Comparison of ENCODE assay signal across 8 mouse cellular contexts in genomic region chr3:36060096-36060850, GRCm38 (mm10).
DNase-seq lines count a peak whose midpoint lies in the region.

No protein-coding gene starts in this region.

- peak; percentile 45 to 64 for DNase-seq in CD8-positive naive resting alpha-beta T cell, adult 2 months (ENCODE audit: low read depth in 2 of 2, low spot score in 2 of 2)
- DNase-seq in R1 (ENCODE audit: low read depth, low spot score), result peak; percentile 74
- DNase-seq in cerebellum, postnatal 14 days, result peak; percentile 74 to 82
- peak; percentile 9 to 34 for DNase-seq in heart, adult 9 months (ENCODE audit: low spot score in 2 of 2)
- DNase-seq in kidney, postnatal 36 days, result peak; percentile 71 to 91
- peak; percentile 79 for DNase-seq in lung, postnatal 10 days
- peak; percentile 52 to 77 for DNase-seq in right cerebral cortex, postnatal 10 days (ENCODE audit: low spot score in 2 of 2)
- peak; percentile 19 for DNase-seq in yolk sac, embryonic 10.5 days (ENCODE audit: low spot score)

Comparison
In these comparisons a context has a peak if more than half of its experiments do, and no peak if none do; other contexts are left out.
1. Peak in every context shown above with its lines: DNase-seq.
2. DNase-seq: peak in every context shown above with its lines; median percentile 81 in kidney, postnatal 36 days; 79 in lung, postnatal 10 days; 78 in cerebellum, postnatal 14 days; 74 in R1; 64 in right cerebral cortex, postnatal 10 days; 54 in CD8-positive naive resting alpha-beta T cell, adult 2 months; 22 in heart, adult 9 months; 19 in yolk sac, embryonic 10.5 days.